Mouse (Mus musculus) liver, embryonic 14.5 days (tissue): ENCODE measurements around the gene Gjd3.

Experiments used
- CTCF ChIP-seq: IDR thresholded peaks from 2 replicates; pipeline ENCODE4 v1.5.1; 2016; ENCODE audit warnings: antibody characterized with exemption, low read depth, control low read depth
- EP300 ChIP-seq: IDR thresholded peaks from 2 replicates; pipeline ENCODE4 v1.6.1; 2016; ENCODE audit warnings: antibody characterized with exemption, low read depth

DNA sequence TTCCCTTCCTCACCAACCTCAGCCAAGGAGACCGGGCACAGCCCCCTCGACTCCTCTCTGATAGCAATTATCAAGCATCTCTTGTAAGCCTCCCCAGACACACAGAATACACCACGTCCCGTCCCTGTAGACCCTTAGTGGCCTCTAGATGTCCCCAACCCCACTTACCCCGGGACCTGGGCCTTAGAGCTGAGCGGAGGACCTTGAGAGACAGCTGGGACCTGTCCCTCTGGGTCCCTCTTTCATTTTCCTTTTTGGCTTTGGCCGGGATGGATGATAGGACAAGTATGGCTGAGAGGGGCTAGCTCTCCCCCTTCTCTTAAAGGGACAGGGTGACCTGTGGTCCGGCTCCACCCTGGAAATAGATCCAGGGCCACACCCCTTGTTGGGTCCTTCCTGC, 735 bp upstream of the Gjd3 start:
- TF ChIP-seq CTCF = no peak
- TF ChIP-seq EP300 = no peak
